Mouse (Mus musculus) G1E (cell line): ENCODE results near the gene Des.

Experiments
- CTCF ChIP-seq: IDR thresholded peaks from 2 replicates; pipeline ENCODE4 v1.5.1; 2012; ENCODE audit warnings: low read depth, low read length, inconsistent platforms, mixed read lengths
- GATA1 ChIP-seq: IDR thresholded peaks from 2 replicates; pipeline ENCODE4 v1.6.1; 2012; ENCODE audit warnings: borderline replicate concordance, low read length, inconsistent platforms, mixed read lengths
- TAL1 ChIP-seq: conservative IDR thresholded peaks from 2 replicates; pipeline ENCODE4 v1.6.1; 2012; ENCODE audit warnings: low read depth, low read length, inconsistent platforms, mixed read lengths

- no peak for TF ChIP-seq GATA1
- no peak for TF ChIP-seq CTCF
- no peak for TF ChIP-seq TAL1
Measured at GRCm38 (mm10) chr1:75319166-75319565, 41.0 kb upstream of the Des start.
